Mouse (Mus musculus) MEL (cell line): Measurements from ENCODE around the gene Cdk20.
A peak's percentile ranks its signal among the peaks of the same experiment; 100 is the strongest.

Source experiments
- CTCF ChIP-seq, 3 experiments: IDR thresholded peaks in 2 of 3; conservative IDR thresholded peaks in 1 of 3; 2 replicates each; pipeline ENCODE4 v1.5.1; 2011 to 2012; ENCODE audit warnings: low read length in 3 of 3, low read depth in 2 of 3, mild to moderate bottlenecking in 2 of 3, improper control_type of control experiment in 1 of 3, inconsistent platforms in 1 of 3, mixed read lengths in 1 of 3, moderate library complexity in 1 of 3; ENCODE audit not compliant: control insufficient read depth in 1 of 3, insufficient read depth in 1 of 3, poor library complexity in 1 of 3, severe bottlenecking in 1 of 3
- E2F4 ChIP-seq: IDR thresholded peaks from 2 replicates; pipeline ENCODE4 v1.6.1; 2011; ENCODE audit warnings: low read depth, low read length, improper control_type of control experiment, borderline replicate concordance
- POLR2A ChIP-seq, 2 experiments: IDR thresholded peaks; 2 replicates each; pipeline ENCODE4 v1.6.1; 2011 to 2012; ENCODE audit warnings: low read length in 2 of 2, mild to moderate bottlenecking in 2 of 2, control low read depth in 1 of 2, improper control_type of control experiment in 1 of 2, low read depth in 1 of 2, moderate library complexity in 1 of 2; ENCODE audit not compliant: control insufficient read depth in 1 of 2, insufficient read depth in 1 of 2, poor library complexity in 1 of 2
- ZKSCAN1 ChIP-seq: IDR thresholded peaks from 2 replicates; pipeline ENCODE4 v1.6.1; 2012; ENCODE audit warnings: low read depth, mild to moderate bottlenecking, inconsistent platforms, low read length, improper control_type of control experiment, moderate library complexity

- TF ChIP-seq E2F4 (no peak), POLR2A (IDR thresholded peaks at IDR 0.05; ENCODE audit: control insufficient read depth in 1 of 2, insufficient read depth in 1 of 2, low read depth in 1 of 2, low read length in 2 of 2, poor library complexity in 1 of 2) (no peak), CTCF (IDR thresholded peaks at IDR 0.05 in 2 of 3, conservative IDR thresholded peaks at IDR 0.05 in 1 of 3; ENCODE audit: control insufficient read depth in 1 of 3, insufficient read depth in 1 of 3, low read depth in 2 of 3, low read length in 3 of 3, poor library complexity in 1 of 3, severe bottlenecking in 1 of 3) (peak; percentile 32 to 63 (median 45); a peak in 5 of 6 replicates), ZKSCAN1 (no peak)
Measured at GRCm38 (mm10) chr13:64443263-64443894, 11.3 kb downstream of the Cdk20 start.
